Mouse (Mus musculus) thymus, postnatal 0 days (tissue): ENCODE data around the gene Pram1. TPM values are rescaled to one million over a fixed set of nuclear protein-coding genes. Genes with fewer than 3 reads are reported as not detected.
"Not testable (repeated sequence)": the region's sequence is repeated elsewhere in the genome, so short reads cannot be mapped to it uniquely, and the experiment has no call there.

Experiments used
- DNase-seq: peaks from one replicate; pipeline ENCODE4 v3.0.0-alpha.2; 2015; ENCODE audit warnings: low spot score
- polyA plus RNA-seq: library from polyadenylated mRNA; unstranded; fragments of >200 nt; fragmentation: Nextera tagmentation; extraction: Ambion mirVana; gene quantifications from 2 replicates; pipeline ENCODE4 v1.2.1, GENCODE M21; 2015

Pram1 gene
- 0.48 and 0.60 TPM in 2 replicates for polyA plus RNA-seq

DNA sequence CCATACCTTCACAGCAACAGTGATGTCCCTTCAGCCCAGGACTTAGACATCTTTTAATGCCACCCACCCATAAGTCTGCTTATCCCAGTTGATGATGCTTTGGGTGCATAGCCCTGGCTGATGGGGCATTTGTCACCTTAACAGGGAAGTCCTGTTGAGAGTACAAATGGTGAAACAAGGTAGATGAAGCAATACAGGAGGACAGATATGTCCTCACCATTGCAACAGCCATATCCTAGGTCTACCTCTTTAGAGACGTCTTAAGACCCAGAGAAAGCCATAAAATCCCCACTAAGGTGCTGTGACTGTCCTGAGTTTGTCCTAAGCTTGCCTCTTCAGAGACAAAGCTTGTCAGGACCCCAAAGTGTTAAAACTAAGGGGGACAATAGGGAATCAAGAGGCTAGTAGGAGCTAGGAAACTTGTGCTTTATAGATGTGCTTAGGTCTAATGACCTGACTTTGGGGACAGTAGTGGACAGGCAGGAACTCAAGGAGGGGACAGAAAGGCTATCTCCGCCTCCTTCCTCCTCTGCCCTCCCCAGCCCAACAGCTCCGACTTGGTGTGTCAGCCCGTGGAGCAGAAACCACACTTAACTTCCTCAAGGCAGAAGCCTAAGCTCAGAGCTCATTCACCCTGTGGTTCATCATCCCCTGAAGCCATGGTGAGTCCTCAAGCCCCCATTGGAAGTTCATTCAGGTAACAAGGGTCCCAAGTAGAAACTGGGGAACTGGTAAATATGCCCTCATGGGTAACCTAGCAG is at the start of gene Pram1:
Gene Pram1 (plus strand): TSS at position 541 of the 761 bp plus-strand sequence.
- DNase-seq, result no peak

- DNase-seq, result no peak
Observed at GRCm38 (mm10) chr17:33597271-33597670, 40.6 kb upstream of the Pram1 start.

DNA sequence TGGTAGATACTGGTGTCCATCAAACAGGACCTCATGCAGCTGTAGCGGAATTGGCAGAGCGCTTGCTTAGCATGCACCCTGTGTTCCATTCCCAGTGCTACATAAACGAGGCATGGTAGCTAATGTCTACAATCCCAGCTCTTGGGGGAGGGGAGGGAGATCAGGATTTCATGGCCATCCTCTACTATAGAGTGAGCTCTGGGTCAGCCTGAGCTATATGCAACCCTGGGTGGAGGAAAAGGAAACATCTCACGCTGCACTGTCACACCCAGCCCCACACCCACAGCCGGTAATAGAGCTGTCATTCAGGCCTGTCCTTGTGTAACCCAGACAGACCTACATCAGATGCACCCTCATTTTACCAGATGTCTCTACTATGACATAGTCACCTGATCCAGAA is 39.4 kb upstream of the Pram1 start:
- no peak for DNase-seq

DNA sequence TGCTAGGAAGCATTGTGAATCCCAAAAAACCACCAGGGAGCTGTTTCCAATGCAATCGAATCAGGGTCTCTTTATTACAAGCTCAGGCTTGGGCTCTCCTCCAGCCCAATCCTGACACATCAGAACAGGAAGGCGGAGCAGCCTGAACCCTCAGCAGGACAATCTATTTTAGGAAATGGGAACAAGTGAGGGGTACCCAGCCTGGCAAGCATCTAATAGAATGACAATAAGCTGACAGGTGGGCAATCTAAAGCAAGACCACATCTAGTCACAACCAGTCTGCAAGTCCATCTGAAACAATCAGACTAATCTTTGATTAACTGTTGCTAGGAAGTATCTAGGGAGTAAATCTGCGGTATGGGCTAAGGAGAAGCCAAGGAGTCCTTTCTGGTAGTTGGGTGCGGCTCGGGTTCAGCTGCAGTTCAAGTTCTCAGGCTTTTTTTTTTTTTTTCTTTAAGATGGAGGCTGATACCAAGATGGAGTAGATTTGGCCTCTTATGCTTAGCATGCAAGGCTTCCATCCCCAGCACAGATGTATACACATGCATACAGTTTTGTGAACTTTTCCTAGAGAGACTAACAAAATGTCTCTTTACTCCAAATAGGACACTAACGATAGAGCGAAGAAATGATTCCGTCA is 37.9 kb upstream of the Pram1 start:
- no peak for DNase-seq

GRCm38 (mm10) chr17:33600831-33601230 is 37.0 kb upstream of the Pram1 start:
- no peak for DNase-seq

DNA sequence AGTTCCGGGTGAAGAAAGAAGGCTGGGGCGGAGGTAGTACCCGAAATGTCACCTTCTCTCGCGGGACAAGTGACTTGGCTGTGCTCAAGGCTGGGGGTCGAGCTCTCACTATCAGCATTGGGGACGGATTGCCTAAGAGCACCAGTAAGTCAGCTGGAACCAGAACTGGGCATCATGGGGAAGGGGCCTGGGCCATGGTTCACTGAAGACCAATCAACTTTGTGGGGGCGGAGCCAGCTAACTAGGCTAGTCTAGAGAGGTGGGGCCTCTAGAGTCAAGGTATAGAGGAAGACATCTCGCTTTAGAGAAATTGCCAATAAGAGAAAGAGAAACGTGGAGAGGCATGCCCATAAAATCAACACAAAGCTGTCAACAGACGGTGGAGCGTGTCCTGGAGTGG is 35.9 kb upstream of the Pram1 start:
- no peak for DNase-seq

DNA sequence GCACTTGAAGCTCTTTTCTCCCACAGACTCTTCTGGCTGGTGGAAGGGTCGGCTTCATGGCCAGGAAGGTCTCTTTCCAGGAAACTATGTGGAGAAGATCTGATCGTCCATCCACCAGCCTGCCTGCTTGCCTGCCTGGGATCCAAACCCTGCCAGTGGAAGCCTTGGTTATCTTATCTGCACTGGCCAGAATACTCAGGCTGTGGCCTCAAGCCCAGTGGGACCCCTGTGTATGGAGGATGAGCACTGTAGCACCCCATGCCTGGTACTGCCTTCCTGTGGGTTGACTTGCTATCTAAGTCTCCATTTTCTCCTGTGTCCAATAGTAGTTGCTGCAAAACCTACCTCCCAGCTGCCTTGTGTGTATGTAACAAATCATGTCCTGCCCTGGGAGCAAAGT is 30.6 kb upstream of the Pram1 start:
- no peak for DNase-seq

- no peak for DNase-seq
Observed at GRCm38 (mm10) chr17:33610548-33610947, 27.3 kb upstream of the Pram1 start.

- not testable (repeated sequence) for DNase-seq
Observed at GRCm38 (mm10) chr17:33613726-33614125, 24.1 kb upstream of the Pram1 start.

DNA sequence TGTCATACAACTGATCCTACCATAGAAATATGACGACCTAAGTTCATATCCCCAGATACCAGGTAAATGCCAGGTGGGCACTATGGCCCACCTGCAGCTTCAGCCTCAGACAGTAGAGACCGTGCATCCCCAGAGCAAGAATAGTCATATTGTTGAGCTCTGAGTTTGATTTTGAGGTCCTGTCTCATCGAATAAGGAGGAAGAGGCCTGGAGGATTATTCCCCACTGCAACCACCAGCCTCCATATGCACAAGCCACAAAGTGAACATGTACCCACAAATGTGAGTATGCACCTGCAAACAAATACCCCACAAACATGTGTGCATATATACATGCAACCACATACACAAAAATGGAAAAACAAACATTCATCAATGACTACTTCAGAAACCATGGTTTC is 10.6 kb upstream of the Pram1 start:
- DNase-seq, result no peak

DNA sequence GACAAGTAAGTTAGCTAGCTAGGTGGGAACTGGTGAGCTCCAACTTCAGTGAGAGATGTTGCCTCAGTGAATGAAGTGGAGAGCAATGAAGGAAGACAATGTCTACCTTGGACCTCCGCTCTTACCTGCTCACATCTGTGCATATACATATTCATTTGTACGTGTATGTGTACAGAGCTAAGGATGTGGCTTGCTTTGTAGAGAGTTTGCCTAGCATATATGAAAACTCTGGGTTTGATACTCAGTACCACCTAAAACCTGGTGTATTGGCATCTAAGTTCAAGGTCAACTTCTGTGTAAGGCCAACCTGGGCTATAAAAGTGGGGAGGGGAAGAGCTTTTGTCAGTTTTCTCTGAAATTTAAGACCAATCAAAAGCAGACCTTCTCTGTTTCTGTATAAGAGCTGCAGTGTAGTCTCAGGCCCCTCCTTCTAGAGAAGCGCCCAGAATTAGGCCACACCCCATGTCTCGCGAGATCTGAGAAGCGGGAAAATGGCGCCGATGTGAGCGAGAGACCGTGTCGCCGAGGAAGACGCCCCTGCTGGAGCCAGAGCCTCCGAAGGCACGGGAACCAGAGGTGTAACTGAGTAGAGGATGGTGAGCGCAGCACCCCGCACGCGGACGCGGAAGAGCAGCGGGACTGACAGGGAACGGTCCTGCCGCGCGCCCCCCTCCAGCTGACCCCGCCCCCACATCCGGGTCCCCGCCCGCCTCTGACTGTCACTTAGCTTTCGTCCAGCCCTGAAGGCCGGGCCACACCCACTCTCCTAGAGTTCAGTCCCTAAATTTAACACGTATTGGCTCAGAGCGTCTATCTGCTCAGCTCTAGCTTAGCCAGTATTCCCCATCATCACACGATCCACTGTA is 9.0 kb upstream of the Pram1 start, which contains the start of gene Zfp414:
Gene Zfp414 (plus strand): TSS at position 470 of the 866 bp plus-strand sequence.
- DNase-seq, result peak; percentile 96

GRCm38 (mm10) chr17:33629487-33630125 is 8.2 kb upstream of the Pram1 start:
- no peak for DNase-seq

DNA sequence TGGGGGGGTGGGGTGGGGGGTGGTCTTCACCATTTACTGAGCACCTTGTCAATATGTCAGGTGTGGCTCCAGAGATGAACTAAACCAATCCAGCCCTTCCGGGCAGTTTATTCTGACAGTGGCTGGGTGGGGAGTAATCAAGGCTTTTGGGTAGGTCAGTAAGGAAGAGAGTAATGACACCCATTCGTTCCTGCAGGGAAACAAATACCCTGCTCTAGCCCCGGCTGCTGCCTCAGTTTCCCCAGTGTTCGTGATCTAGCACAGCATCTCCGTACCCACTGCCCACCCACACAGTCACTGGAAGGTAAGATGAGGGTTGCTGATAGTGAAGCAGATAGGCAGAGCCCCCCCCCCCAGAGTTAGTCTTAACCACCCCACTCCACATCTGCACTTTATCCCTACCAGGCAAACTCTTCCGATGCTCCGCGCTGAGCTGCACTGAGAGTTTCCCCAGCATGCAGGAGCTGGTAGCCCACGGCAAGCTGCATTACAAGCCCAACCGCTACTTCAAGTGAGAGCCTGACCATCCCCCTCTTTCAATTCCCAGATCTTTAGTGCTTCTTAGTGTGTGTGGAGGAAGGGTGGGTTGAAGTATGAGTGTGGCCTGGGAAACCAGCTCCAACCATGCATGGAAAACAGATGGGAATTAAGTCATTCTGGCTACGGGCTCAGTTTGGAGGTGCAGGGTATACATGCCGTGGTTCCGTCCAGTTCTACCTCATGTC is 7.5 kb upstream of the Pram1 start:
- DNase-seq, result no peak

- no peak for DNase-seq
Observed at GRCm38 (mm10) chr17:33631236-33631635, 6.6 kb upstream of the Pram1 start.

DNA sequence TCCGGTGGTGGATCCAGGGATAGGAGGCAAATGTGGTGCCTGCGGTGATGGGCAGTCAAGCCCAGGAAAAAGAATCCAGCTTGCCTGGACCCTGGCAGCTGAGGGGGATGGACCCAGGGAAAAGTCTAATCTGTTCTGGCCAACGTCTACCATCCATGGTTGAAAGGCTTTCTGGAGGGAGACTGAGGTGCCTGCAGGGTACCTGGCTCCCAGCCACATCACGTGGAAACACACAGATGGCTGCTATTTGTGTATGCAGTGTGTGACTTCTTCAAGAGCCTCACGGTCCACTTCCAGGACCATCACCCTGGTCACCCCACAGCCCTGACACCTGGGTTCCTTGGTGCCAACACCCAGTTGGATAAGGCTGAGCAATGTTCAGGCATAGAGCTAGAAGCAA is 6.1 kb upstream of the Pram1 start:
- no peak for DNase-seq

GRCm38 (mm10) chr17:33637038-33637437 is 818 bp upstream of the Pram1 start:
- DNase-seq, result no peak

- DNase-seq, result no peak
Observed at GRCm38 (mm10) chr17:33639743-33640142, 1.9 kb downstream of the Pram1 start.

DNA sequence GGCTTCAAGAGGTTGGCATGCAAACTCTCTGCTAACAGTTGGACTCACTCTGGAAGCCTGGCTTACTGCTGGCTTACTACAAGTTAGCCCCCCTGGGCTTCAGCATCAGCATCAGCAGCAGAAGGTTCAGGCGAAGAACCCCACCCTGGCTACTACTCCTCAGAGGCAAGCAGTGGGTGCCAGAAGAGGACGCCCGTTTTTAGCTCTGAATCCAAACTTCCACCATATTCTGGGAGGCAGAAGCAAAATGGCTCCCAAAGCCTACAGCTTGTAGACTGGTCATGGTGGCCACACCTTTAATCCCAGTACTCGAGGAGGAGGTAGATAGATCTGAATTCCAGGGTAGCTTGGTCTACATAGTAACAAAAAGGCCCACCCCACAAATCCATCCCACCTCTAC is 6.2 kb downstream of the Pram1 start:
- DNase-seq, result no peak

- no peak for DNase-seq
Observed at GRCm38 (mm10) chr17:33645073-33645472, 7.2 kb downstream of the Pram1 start.

DNA sequence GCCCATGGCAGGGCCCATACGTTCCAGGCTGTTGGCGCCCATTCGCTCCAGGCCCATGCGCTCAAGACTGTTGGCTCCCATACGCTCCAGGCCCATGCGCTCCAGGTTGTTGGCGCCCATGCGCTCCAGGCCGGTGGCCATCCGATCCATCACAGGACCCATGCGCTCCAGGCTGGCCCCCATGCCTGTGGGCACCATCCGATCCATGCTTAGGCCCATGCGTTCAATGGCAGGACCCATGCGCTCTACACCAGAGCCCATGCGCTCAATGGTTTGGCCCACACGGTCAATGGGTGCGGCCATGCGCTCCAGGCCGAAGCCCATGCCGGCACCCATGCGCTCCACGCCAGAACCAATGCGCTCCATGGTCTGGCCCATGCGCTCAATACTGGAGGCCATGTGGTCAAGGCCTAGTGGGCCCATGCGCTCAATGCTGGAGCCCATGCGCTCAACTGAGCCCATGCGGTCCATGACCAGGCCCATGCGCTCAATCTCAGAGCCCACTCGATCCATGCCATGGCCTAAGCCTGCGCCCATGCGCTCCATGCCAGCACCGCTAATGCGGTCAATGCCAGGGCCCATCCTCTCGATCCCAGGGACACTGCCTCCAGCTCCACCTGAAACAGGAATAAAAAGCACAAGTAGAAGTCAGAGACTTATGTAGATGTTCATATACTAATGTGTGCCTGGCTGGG is 12.1 kb downstream of the Pram1 start:
- no peak for DNase-seq
